Mouse (Mus musculus) CH12.LX (cell line): ENCODE measurements around the gene Tagln2. TPM values are rescaled to one million over a fixed set of nuclear protein-coding genes. Genes with fewer than 3 reads are reported as not detected.
A peak's percentile ranks its signal among the peaks of the same experiment; 100 is the strongest.

Source experiments
- DNase-seq: peaks from one replicate; pipeline ENCODE4 v3.0.0-alpha.2; 2013; ENCODE audit errors: extremely low read depth
- H3K27ac ChIP-seq: 2 replicates; pipeline ENCODE4 v1.5.1; 2012; ENCODE audit warnings: low read depth, mild to moderate bottlenecking, control low read depth, moderate library complexity; ENCODE audit not compliant: insufficient read depth
- H3K27me3 ChIP-seq: replicated peaks from 2 replicates; pipeline ENCODE3; 2012; ENCODE audit warnings: inconsistent platforms
- H3K36me3 ChIP-seq, 2 experiments: replicated peaks in 1 of 2; 2 replicates each; pipeline versions ENCODE3 to v1.6.1; 2012; ENCODE audit warnings: inconsistent platforms in 1 of 2, low read length in 1 of 2, mild to moderate bottlenecking in 1 of 2, mixed read lengths in 1 of 2, moderate library complexity in 1 of 2; ENCODE audit not compliant: control insufficient read depth in 1 of 2, insufficient read depth in 1 of 2
- H3K4me1 ChIP-seq, 2 experiments: 2 replicates each; pipeline ENCODE4 v1.6.1; 2012; ENCODE audit warnings: inconsistent platforms in 1 of 2, moderate library complexity in 1 of 2; ENCODE audit not compliant: insufficient read depth in 2 of 2, control insufficient read depth in 1 of 2
- H3K4me2 ChIP-seq: 2 replicates; pipeline ENCODE4 v1.6.1; 2012; ENCODE audit warnings: low read depth, mild to moderate bottlenecking, control low read depth; ENCODE audit not compliant: poor library complexity, insufficient read depth, severe bottlenecking
- H3K4me3 ChIP-seq, 3 experiments: fragments of 150-350 bp in 1 of 3; sonication (generic) in 1 of 3; replicated peaks in 1 of 3; 2 replicates each; pipeline versions ENCODE3 to v1.5.1; 2011 to 2012; ENCODE audit warnings: low read depth in 2 of 3, low read length in 2 of 3, mild to moderate bottlenecking in 2 of 3, moderate library complexity in 2 of 3, control low read depth in 1 of 3, improper control_type of control experiment in 1 of 3, inconsistent platforms in 1 of 3, mixed read lengths in 1 of 3; ENCODE audit not compliant: poor library complexity in 1 of 3
- H3K79me2 ChIP-seq: replicated peaks from 2 replicates; pipeline ENCODE4 v1.6.1; 2012; ENCODE audit warnings: mild to moderate bottlenecking, moderate library complexity; ENCODE audit not compliant: control insufficient read depth, poor library complexity, insufficient read depth, severe bottlenecking; ENCODE audit errors: extremely low read depth
- H3K9ac ChIP-seq: 2 replicates; pipeline ENCODE4 v1.6.1; 2012; ENCODE audit warnings: low read depth, mild to moderate bottlenecking, control low read depth, moderate library complexity; ENCODE audit not compliant: insufficient read depth
- H3K9me3 ChIP-seq: replicated peaks from 2 replicates; pipeline ENCODE3; 2012; ENCODE audit warnings: low read length, inconsistent platforms, mixed read lengths
- BHLHE40 ChIP-seq: IDR thresholded peaks from 2 replicates; pipeline ENCODE4 v1.6.1; 2011; ENCODE audit warnings: mild to moderate bottlenecking, low read depth, low read length, improper control_type of control experiment
- CTCF ChIP-seq, 2 experiments: IDR thresholded peaks in 1 of 2; conservative IDR thresholded peaks in 1 of 2; 2 replicates each; pipeline ENCODE4 v1.5.1; 2011 to 2012; ENCODE audit warnings: low read depth in 2 of 2, low read length in 2 of 2, improper control_type of control experiment in 1 of 2, inconsistent platforms in 1 of 2, mild to moderate bottlenecking in 1 of 2, moderate library complexity in 1 of 2
- ELF1 ChIP-seq: IDR thresholded peaks from 2 replicates; pipeline ENCODE4 v1.6.1; 2014; ENCODE audit warnings: low read depth, mild to moderate bottlenecking, inconsistent platforms, low read length, improper control_type of control experiment
- EP300 ChIP-seq: IDR thresholded peaks from 2 replicates; pipeline ENCODE4 v1.6.1; 2011; ENCODE audit warnings: low read length, improper control_type of control experiment
- ETS1 ChIP-seq: conservative IDR thresholded peaks from 2 replicates; pipeline ENCODE4 v1.6.1; 2012; ENCODE audit warnings: low read depth, mild to moderate bottlenecking, inconsistent platforms, low read length, improper control_type of control experiment, moderate library complexity
- GABPA ChIP-seq: IDR thresholded peaks from 2 replicates; pipeline ENCODE4 v1.6.1; 2012; ENCODE audit warnings: low read depth, low read length, improper control_type of control experiment, inconsistent platforms; ENCODE audit not compliant: insufficient replicate concordance
- JUN ChIP-seq: IDR thresholded peaks from 2 replicates; pipeline ENCODE4 v1.6.1; 2011; ENCODE audit warnings: low read depth, mild to moderate bottlenecking, low read length, improper control_type of control experiment, moderate library complexity; ENCODE audit not compliant: insufficient read depth
- KAT2A ChIP-seq: IDR thresholded peaks from 2 replicates; pipeline ENCODE4 v1.6.1; 2012; ENCODE audit warnings: low read length, improper control_type of control experiment, inconsistent platforms; ENCODE audit not compliant: insufficient replicate concordance
- MAFK ChIP-seq: IDR thresholded peaks from 2 replicates; pipeline ENCODE4 v1.6.1; 2011; ENCODE audit warnings: low read length, improper control_type of control experiment; ENCODE audit not compliant: insufficient replicate concordance
- MEF2A ChIP-seq: IDR thresholded peaks from 2 replicates; pipeline ENCODE4 v1.6.1; 2014; ENCODE audit warnings: low read depth, mild to moderate bottlenecking, inconsistent platforms, low read length, improper control_type of control experiment, borderline replicate concordance
- NRF1 ChIP-seq: IDR thresholded peaks from 2 replicates; pipeline ENCODE4 v1.6.1; 2014; ENCODE audit warnings: low read depth, mild to moderate bottlenecking, inconsistent platforms, low read length, improper control_type of control experiment, moderate library complexity
- PAX5 ChIP-seq: IDR thresholded peaks from 2 replicates; pipeline ENCODE4 v1.6.1; 2012; ENCODE audit warnings: low read length, inconsistent platforms, mixed read lengths
- RAD21 ChIP-seq: IDR thresholded peaks from 2 replicates; pipeline ENCODE4 v1.6.1; 2011; ENCODE audit warnings: low read depth, mild to moderate bottlenecking, low read length, improper control_type of control experiment, moderate library complexity
- SIN3A ChIP-seq: IDR thresholded peaks from 2 replicates; pipeline ENCODE4 v1.6.1; 2012; ENCODE audit warnings: low read length, improper control_type of control experiment, inconsistent platforms
- TBP ChIP-seq: conservative IDR thresholded peaks from 2 replicates; pipeline ENCODE4 v1.6.1; 2011; ENCODE audit warnings: low read depth, low read length, improper control_type of control experiment
- UBTF ChIP-seq: IDR thresholded peaks from 2 replicates; pipeline ENCODE4 v1.6.1; 2012; ENCODE audit warnings: low read depth, mild to moderate bottlenecking, inconsistent platforms, low read length, improper control_type of control experiment, moderate library complexity
- USF1 ChIP-seq: IDR thresholded peaks from 2 replicates; pipeline ENCODE4 v1.6.1; 2014; ENCODE audit warnings: low read depth, mild to moderate bottlenecking, inconsistent platforms, low read length, improper control_type of control experiment
- USF2 ChIP-seq: conservative IDR thresholded peaks from 2 replicates; pipeline ENCODE4 v1.6.1; 2011; ENCODE audit warnings: low read depth, low read length, improper control_type of control experiment
- ZNF384 ChIP-seq: IDR thresholded peaks from 2 replicates; pipeline ENCODE4 v1.6.1; 2012; ENCODE audit warnings: low read depth, low read length, improper control_type of control experiment, inconsistent platforms
- dilution Hi-C: fragments of 300-500 bp; cut with MboI; formaldehyde crosslinking; loops from 2 replicates; pipeline ENCODE4 v1.14.3; 2020; ENCODE audit warnings: low sequenced_read_pairs; ENCODE audit not compliant: extremely low pct_unique_long_range_greater_than_20kb, extremely low pct_ligation_motif_present
- in situ Hi-C: fragments of 300-500 bp; cut with MboI; formaldehyde crosslinking; loops from 3 replicates; pipeline ENCODE4 v1.14.3; 2019; ENCODE audit warnings: low sequenced_read_pairs, low pct_ligation_motif_present, low pct_unique_long_range_greater_than_20kb, mixed read lengths
- polyA plus RNA-seq: library from polyadenylated mRNA; unstranded; fragments of >175 nt; gene quantifications from 2 replicates; pipeline ENCODE4 v1.2.1, GENCODE M21; 2012; ENCODE audit warnings: low read depth; ENCODE audit not compliant: insufficient read length
- total RNA-seq, 2 experiments: library from RNA; depleted of rRNA; stranded (reverse); fragments of 300-350 nt in 1 of 2; fragments of >200 nt in 1 of 2; gene quantifications; 2 replicates each; pipeline ENCODE4 v1.2.3; 2012 to 2014

The Tagln2 gene
- total and polyA plus RNA-seq, 3 experiments, result 172 to 337 (median 206) TPM

GRCm38 (mm10) chr1:172530544-172531220 is 30.8 kb downstream of the Tagln2 start:
- Histone ChIP-seq H3K9ac (no peak overlapping the region), H3K4me3 (no peak overlapping the region), H3K9me3 (no peaks in the 10 kb centered on the region), H3K27me3 (peaks cover 38% of the 10 kb centered on the region), H3K4me2 (peak overlapping the region; percentile 9), H3K27ac (no peak overlapping the region), H3K4me1 (peaks cover 4 to 23% of the 10 kb centered on the region in 2 experiments), H3K36me3 (no peaks in the 10 kb centered on the region), H3K79me2 (no peaks in the 10 kb centered on the region)
- no peak for TF ChIP-seq USF2
- TF ChIP-seq JUN, result no peak
- no peak for TF ChIP-seq NRF1
- no peak for TF ChIP-seq KAT2A
- no peak for TF ChIP-seq SIN3A
- no peak for TF ChIP-seq ZNF384
- no peak for DNase-seq
- in situ Hi-C loops (no loop called here), dilution Hi-C loops (no loop called here)

GRCm38 (mm10) chr1:172532551-172532950 is 32.7 kb downstream of the Tagln2 start:
- no peak for TF ChIP-seq MAFK
- no peak for TF ChIP-seq USF2
- TF ChIP-seq ELF1, result no peak
- TF ChIP-seq USF1, result no peak
- TF ChIP-seq JUN, result no peak
- H3K79me2 ChIP-seq, result no peaks in the 10 kb centered on the region
- dilution Hi-C loops (no loop called here), in situ Hi-C loops (no loop called here)
- H3K27ac ChIP-seq, result no peak overlapping the region
- H3K9me3 ChIP-seq, result no peaks in the 10 kb centered on the region
- DNase-seq, result no peak
- H3K9ac ChIP-seq, result no peak overlapping the region
- H3K4me3 ChIP-seq, result no peak overlapping the region
- H3K27me3 ChIP-seq, result peaks cover 29% of the 10 kb centered on the region
- H3K4me1 ChIP-seq, result peaks cover 4 to 23% of the 10 kb centered on the region in 2 experiments
- H3K4me2 ChIP-seq, result no peak overlapping the region
- no peaks in the 10 kb centered on the region for H3K36me3 ChIP-seq

GRCm38 (mm10) chr1:172535116-172535515 is 35.3 kb downstream of the Tagln2 start:
- H3K27ac ChIP-seq, result no peak overlapping the region
- in situ Hi-C loops, result no loop called here

More at GRCm38 (mm10) chr1:172535116-172535515, 35.3 kb downstream of the Tagln2 start:
- H3K27me3 ChIP-seq, result peaks cover 36% of the 10 kb centered on the region
- no peak overlapping the region for H3K4me2 ChIP-seq
- no peak for TF ChIP-seq BHLHE40
- no peak for TF ChIP-seq MAFK
- TF ChIP-seq ETS1, result no peak
- TF ChIP-seq UBTF, result no peak
- no peak for TF ChIP-seq ELF1
- TF ChIP-seq GABPA, result no peak
- TF ChIP-seq ZNF384, result no peak
- no peak for TF ChIP-seq TBP
- TF ChIP-seq KAT2A, result no peak
- TF ChIP-seq MEF2A, result no peak
- TF ChIP-seq USF1, result no peak
- no peak for TF ChIP-seq PAX5
- no peak for TF ChIP-seq CTCF (conservative IDR thresholded peaks at IDR 0.05 in 1 of 2, IDR thresholded peaks at IDR 0.05 in 1 of 2; ENCODE audit: low read depth in 2 of 2, low read length in 2 of 2)
- no peak for TF ChIP-seq NRF1
- no peak for TF ChIP-seq RAD21
- no peak for TF ChIP-seq SIN3A
- TF ChIP-seq EP300, result no peak
- no peak overlapping the region for H3K9ac ChIP-seq
- dilution Hi-C loops, result no loop called here
- peaks cover 4 to 16% of the 10 kb centered on the region in 2 experiments for H3K4me1 ChIP-seq
- no peaks in the 10 kb centered on the region for H3K79me2 ChIP-seq
- no peaks in the 10 kb centered on the region for H3K9me3 ChIP-seq
- no peaks in the 10 kb centered on the region for H3K36me3 ChIP-seq
- no peak for DNase-seq
- no peak overlapping the region for H3K4me3 ChIP-seq
